Mouse (Mus musculus): ENCODE results near the gene Cd82. TPM values are rescaled to one million over a fixed set of nuclear protein-coding genes. Genes with fewer than 3 reads are reported as not detected.
A peak's percentile ranks its signal among the peaks of the same experiment; 100 is the strongest.

The Cd82 gene
- polyA plus RNA-seq, 1 experiment from 2014 or later = 5.1 TPM

- Histone ChIP-seq H3K36me3 (no peaks in the 10 kb centered on the region), H3K4me1 (peaks cover 17% of the 10 kb centered on the region; the same call in 1 of the 2 replicates), H3K27ac (replicated peaks) (no peak overlapping the region), H3K4me3 (no peak overlapping the region), H3K9me3 (replicated peaks) (no peaks in the 10 kb centered on the region), H3K27me3 (ENCODE audit: low read depth, poor library complexity, severe bottlenecking) (peaks cover 9% of the 10 kb centered on the region)
- WGBS = 94% methylated on average over 5 of the region's 5 CpGs
- no peak for DNase-seq (ENCODE audit: low spot score)
Observed at GRCm38 (mm10) chr2:93383831-93384230, 79.1 kb downstream of the Cd82 start.

- Histone ChIP-seq H3K27ac (replicated peaks) (no peak overlapping the region), H3K4me3 (no peak overlapping the region), H3K4me1 (peaks cover 12% of the 10 kb centered on the region; the same call in 1 of the 2 replicates), H3K36me3 (no peaks in the 10 kb centered on the region), H3K27me3 (ENCODE audit: low read depth, poor library complexity, severe bottlenecking) (no peaks in the 10 kb centered on the region), H3K9me3 (replicated peaks) (0 out of 2 replicates have a peak, but pooled peaks cover 3% of the 10 kb centered on the region)
- DNase-seq (ENCODE audit: low spot score) = no peak
- 54% methylated on average over 2 of the region's 2 CpGs for WGBS
Observed at GRCm38 (mm10) chr2:93380680-93381089, 82.3 kb downstream of the Cd82 start.

DNA sequence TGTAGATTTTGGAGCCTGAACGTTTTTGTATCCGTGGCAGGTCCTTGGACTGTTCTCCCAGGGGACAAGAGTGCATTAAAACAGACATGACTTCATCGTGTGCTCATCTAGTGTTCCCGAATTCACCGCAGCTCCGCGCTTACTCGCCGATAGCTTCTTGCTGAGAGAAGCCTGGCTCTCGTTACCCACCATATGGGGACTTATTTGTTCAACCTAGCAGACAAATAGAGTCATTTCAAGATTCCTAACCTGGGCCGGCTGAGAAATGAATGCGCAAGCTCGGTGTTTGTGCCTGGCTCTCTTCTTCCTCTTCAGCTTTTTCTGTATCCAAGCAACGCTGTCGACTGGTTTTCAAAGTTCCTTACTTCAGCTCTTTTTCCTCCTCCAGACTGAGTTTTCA lies 85.1 kb downstream of the Cd82 start:
- H3K27ac ChIP-seq (replicated peaks) = no peak overlapping the region
- DNase-seq (ENCODE audit: low spot score) = no peak
- H3K36me3 ChIP-seq = no peaks in the 10 kb centered on the region
- no peaks in the 10 kb centered on the region for H3K27me3 ChIP-seq (ENCODE audit: low read depth, poor library complexity, severe bottlenecking)
- 70% methylated on average over 15 of the region's 15 CpGs for WGBS
- 0 out of 2 replicates have a peak, but pooled peaks cover 3% of the 10 kb centered on the region for H3K9me3 ChIP-seq (replicated peaks)
- peaks cover 14% of the 10 kb centered on the region for H3K4me1 ChIP-seq
- no peak overlapping the region for H3K4me3 ChIP-seq

DNA sequence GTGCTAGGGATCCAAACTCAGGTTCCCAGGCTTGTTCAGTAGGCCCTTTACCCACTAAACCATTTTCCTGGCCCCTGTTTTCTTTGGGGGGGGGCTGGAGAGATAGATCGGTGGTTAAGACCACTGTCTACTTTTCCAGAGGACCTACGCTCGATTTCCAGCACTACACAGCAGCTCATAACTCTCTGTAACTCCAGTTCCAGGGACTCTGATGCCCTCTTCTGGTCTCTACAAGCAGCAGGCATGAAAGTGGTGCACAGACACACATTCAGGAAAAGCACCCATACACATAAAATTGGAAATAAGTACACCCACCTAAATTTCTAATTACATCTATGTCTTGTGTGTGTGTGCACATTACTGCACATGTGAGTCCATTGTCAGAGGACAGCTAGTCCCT lies 85.8 kb downstream of the Cd82 start:
- H3K4me3 ChIP-seq = no peak overlapping the region
- H3K27ac ChIP-seq (replicated peaks) = no peak overlapping the region
- H3K4me1 ChIP-seq = peaks cover 18% of the 10 kb centered on the region
- 94% methylated on average over 3 of the region's 3 CpGs for WGBS
- no peaks in the 10 kb centered on the region for H3K27me3 ChIP-seq (ENCODE audit: low read depth, poor library complexity, severe bottlenecking)
- H3K9me3 ChIP-seq (replicated peaks) = 0 out of 2 replicates have a peak, but pooled peaks cover 3% of the 10 kb centered on the region
- no peak for DNase-seq (ENCODE audit: low spot score)
- H3K36me3 ChIP-seq = no peaks in the 10 kb centered on the region

GRCm38 (mm10) chr2:93372872-93373271 lies 90.1 kb downstream of the Cd82 start:
- WGBS = 97% methylated on average over 10 of the region's 10 CpGs
- DNase-seq (ENCODE audit: low spot score) = no peak
- peak overlapping the region; percentile 49; the same call in 1 of the 2 replicates for H3K27ac ChIP-seq (replicated peaks)
- H3K4me3 ChIP-seq = no peak overlapping the region
- no peaks in the 10 kb centered on the region for H3K27me3 ChIP-seq (ENCODE audit: low read depth, poor library complexity, severe bottlenecking)
- peaks cover 26% of the 10 kb centered on the region for H3K4me1 ChIP-seq
- 0 out of 2 replicates have a peak, but pooled peaks cover 3% of the 10 kb centered on the region for H3K9me3 ChIP-seq (replicated peaks)
- H3K36me3 ChIP-seq = no peaks in the 10 kb centered on the region

DNA sequence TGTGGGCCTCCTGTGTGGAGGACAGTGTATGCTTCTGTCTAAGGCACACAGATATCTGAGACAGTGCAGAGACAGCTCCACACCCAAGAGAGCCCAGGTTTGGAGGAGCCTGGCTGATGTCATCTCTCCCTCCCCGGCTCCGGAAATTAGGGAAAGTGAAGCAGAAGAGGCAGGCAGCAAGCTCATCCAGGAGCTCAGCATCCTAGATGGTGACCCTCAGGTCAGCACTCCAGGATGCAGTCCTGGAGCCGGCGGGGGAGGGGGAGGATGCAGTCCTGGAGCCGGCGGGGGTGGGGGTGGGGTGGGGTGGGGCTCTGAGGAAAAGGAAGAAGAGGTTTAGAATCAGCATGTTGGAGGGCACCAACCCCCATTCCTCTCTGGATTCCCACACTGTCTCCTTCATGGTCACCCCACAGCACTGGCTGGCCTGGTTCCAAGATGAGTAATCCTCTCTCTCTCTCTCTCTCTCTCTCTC lies 90.8 kb downstream of the Cd82 start:
- H3K9me3 ChIP-seq (replicated peaks) = 0 out of 2 replicates have a peak, but pooled peaks cover 3% of the 10 kb centered on the region
- peak overlapping the region; percentile 49 for H3K27ac ChIP-seq (replicated peaks)
- H3K27me3 ChIP-seq (ENCODE audit: low read depth, poor library complexity, severe bottlenecking) = no peaks in the 10 kb centered on the region
- WGBS = 25% methylated on average over 6 of the region's 6 CpGs
- peaks cover 31% of the 10 kb centered on the region for H3K4me1 ChIP-seq
- H3K36me3 ChIP-seq = no peaks in the 10 kb centered on the region
- no peak for DNase-seq (ENCODE audit: low spot score)
- H3K4me3 ChIP-seq = no peak overlapping the region

Small RNAs within 50 kb of the gene (microRNA-seq; reads per million reads assigned to microRNA genes)
- gene Mir7001 = not detected

Other genes starting within 250 kb of the Cd82 start
- 45.0 and 48.4 TPM in 2 replicates for gene Tspan18, start 128.6 kb downstream of the Cd82 start, polyA plus RNA-seq (2016; fragmentation: Nextera tagmentation; extraction: Ambion mirVana)
- gene Gm10803, start 97.4 kb upstream of the Cd82 start, polyA plus RNA-seq (2016; fragmentation: Nextera tagmentation; extraction: Ambion mirVana) = not detected in 2 replicates
- 6.5 and 6.7 TPM in 2 replicates for gene Alx4, start 179.2 kb upstream of the Cd82 start, polyA plus RNA-seq (2016; fragmentation: Nextera tagmentation; extraction: Ambion mirVana)

All from midbrain, embryonic 10.5 days (tissue).